10 mouse cellular contexts compared by ENCODE assay signal in genomic region chr11:75220115-75220514, GRCm38 (mm10). TPM values are rescaled to one million over a fixed set of nuclear protein-coding genes. Genes with fewer than 3 reads are reported as not detected.
A peak's percentile ranks its signal among the peaks of the same experiment; 100 is the strongest.
DNase-seq lines count a peak whose midpoint lies in the region; ATAC-seq and TF ChIP-seq lines count a peak whose summit lies in the region.
"Had no signal": no experiment of that assay in that cellular context is flagged by ENCODE, and none has a peak within 500 bp of the region (broad histone marks: within the 10 kb centered on the region; RNA-seq: fewer than 3 reads in every experiment).

No protein-coding gene starts in this region.

- no peaks in the 10 kb centered on the region for H3K9me3 ChIP-seq in stomach, embryonic 16.5 days (replicated peaks; ENCODE audit: control insufficient read depth, low read length)
- H3K9me3 ChIP-seq: embryonic facial prominence, embryonic 12.5 days had no signal

- 0 out of 2 replicates have a peak overlapping the region, but pooled peaks have one; percentile 10 for H3K4me2 ChIP-seq in stomach, embryonic 16.5 days (ENCODE audit: low read depth, low read length)
- H3K4me2 ChIP-seq: embryonic facial prominence, embryonic 12.5 days had no signal

- DNase-seq in heart, adult 2 months = peak; percentile 48
- no peak for DNase-seq in heart, postnatal 25 days (ENCODE audit: low spot score)
- peak; percentile 59 for DNase-seq in right cerebral cortex, adult 18-20 months
- DNase-seq in right cerebral cortex, postnatal 36 days (ENCODE audit: low spot score in 2 of 2) = no peak
- peak; percentile 58 to 69 for DNase-seq in heart, postnatal 14 days

- intact Hi-C loops in heart, adult 2 months (cut with DNase I) = no loop called here
- intact Hi-C loops in heart, postnatal 25 days (cut with DNase I) = no loop called here
- intact Hi-C loops in heart, postnatal 14 days (cut with DNase I) = no loop called here

- H3K4me3 ChIP-seq in heart, adult 2 months = no peak overlapping the region
- no peak overlapping the region for H3K4me3 ChIP-seq in stomach, embryonic 16.5 days (replicated peaks; ENCODE audit: low read length)
- H3K4me3 ChIP-seq: embryonic facial prominence, embryonic 12.5 days had no signal

- no peaks in the 10 kb centered on the region for H3K4me1 ChIP-seq in heart, adult 2 months (ENCODE audit: control insufficient read depth, insufficient read depth, low read length)
- peaks cover 15% of the 10 kb centered on the region for H3K4me1 ChIP-seq in stomach, embryonic 16.5 days (ENCODE audit: control insufficient read depth, insufficient read depth, low read length)

- ATAC-seq in stomach, embryonic 16.5 days (ENCODE audit: insufficient read depth, low FRiP score) = no peak; the same call in 1 of the 2 replicates
- no peak for ATAC-seq in monocyte, adult 5-6 weeks (replicated peaks; ENCODE audit: insufficient number of reproducible peaks, low FRiP score, low TSS enrichment, poor library complexity, severe bottlenecking)
- ATAC-seq in activated CD4-positive, CD25-positive, alpha-beta regulatory T cell, adult 4 months = no peak
- ATAC-seq: Patski had no signal

- WGBS in heart, adult 2 months = 30% methylated on average over 9 of the region's 9 CpGs
- 22% methylated on average over 9 of the region's 9 CpGs for WGBS in stomach, embryonic 16.5 days

- no peak for TF ChIP-seq CTCF in heart, adult 2 months (IDR thresholded peaks at IDR 0.05)

- H3K9ac ChIP-seq in heart, adult 2 months (ENCODE audit: low read depth, low read length) = no peak overlapping the region
- H3K9ac ChIP-seq in stomach, embryonic 16.5 days (ENCODE audit: low read length) = no peak overlapping the region
- H3K9ac ChIP-seq: embryonic facial prominence, embryonic 12.5 days had no signal

- no peak for TF ChIP-seq EP300 in heart, adult 2 months (IDR thresholded peaks at IDR 0.05; ENCODE audit: insufficient read depth, low read depth, low read length)

- no peaks in the 10 kb centered on the region for H3K79me2 ChIP-seq in heart, adult 2 months (replicated peaks; ENCODE audit: control insufficient read depth, insufficient read depth, low read length)

- TF ChIP-seq POLR2A in heart, adult 2 months (IDR thresholded peaks at IDR 0.05; ENCODE audit: insufficient read depth, low read depth, low read length) = no peak

- H3K27me3 ChIP-seq in heart, adult 2 months (ENCODE audit: control insufficient read depth, insufficient read depth, low read length) = no peaks in the 10 kb centered on the region
- H3K27me3 ChIP-seq in stomach, embryonic 16.5 days (ENCODE audit: control insufficient read depth, insufficient read depth, low read length) = no peaks in the 10 kb centered on the region
- H3K27me3 ChIP-seq: Patski had no signal

- H3K27ac ChIP-seq in heart, adult 2 months = no peak overlapping the region
- H3K27ac ChIP-seq in stomach, embryonic 16.5 days (ENCODE audit: low read length) = peak overlapping the region; percentile 29; the same call in 1 of the 2 replicates
- H3K27ac ChIP-seq: embryonic facial prominence, embryonic 12.5 days had no signal

- no peaks in the 10 kb centered on the region for H3K36me3 ChIP-seq in heart, adult 2 months (ENCODE audit: control insufficient read depth, insufficient read depth, low read length)
- no peaks in the 10 kb centered on the region for H3K36me3 ChIP-seq in stomach, embryonic 16.5 days (ENCODE audit: control insufficient read depth, insufficient read depth, low read length)
- H3K36me3 ChIP-seq: embryonic facial prominence, embryonic 12.5 days had no signal

RNA-seq across cellular contexts. Expression of gene Rtn4rl1, which starts 26.5 kb away (rescaled TPM):
- total RNA-seq in heart, adult 2 months (2021) = 1 to 10 TPM; 8.4 to 9.4 TPM
- polyA plus RNA-seq in heart, adult 2 months (2012; rRNA removed) = 7.5 and 10.4 TPM in 2 replicates
- 1 to 10 TPM; 9.7 to 9.8 TPM for total RNA-seq in heart, postnatal 25 days (2021)
- 10 to 100 TPM; 10.6 to 13.2 TPM for total RNA-seq in heart, postnatal 14 days (2021)
- polyA plus RNA-seq in stomach, embryonic 16.5 days (2015; fragmentation: Nextera tagmentation; extraction: Ambion mirVana) = 1.3 and 1.4 TPM in 2 replicates
- 1.5 to 3.6 TPM (median 2.2 TPM) in 3 replicates for total RNA-seq in monocyte, adult 5-6 weeks (2017)
- polyA plus RNA-seq in activated CD4-positive, CD25-positive, alpha-beta regulatory T cell, adult 4 months (2017; shearing (Covaris generic)) = 1 to 10 TPM; 1.6 to 1.8 TPM

RNA-seq across cellular contexts. Expression of gene Dph1, which starts 29.1 kb away (rescaled TPM):
- total RNA-seq in heart, adult 2 months (2021) = 10 to 100 TPM in 1 of 2 experiments, 1 to 10 TPM in 1; 8.5 to 11.6 TPM
- 21.7 and 32.9 TPM in 2 replicates for polyA plus RNA-seq in heart, adult 2 months (2012; rRNA removed)
- total RNA-seq in heart, postnatal 25 days (2021) = 1 to 10 TPM; 7.4 to 9.0 TPM
- 1 to 10 TPM; 9.9 TPM for total RNA-seq in heart, postnatal 14 days (2021)
- 20.6 and 20.7 TPM in 2 replicates for polyA plus RNA-seq in stomach, embryonic 16.5 days (2015; fragmentation: Nextera tagmentation; extraction: Ambion mirVana)
- total RNA-seq in monocyte, adult 5-6 weeks (2017) = 3.0 to 22.9 TPM (median 3.2 TPM) in 3 replicates
- 1 to 10 TPM; 8.3 to 9.6 TPM for polyA plus RNA-seq in activated CD4-positive, CD25-positive, alpha-beta regulatory T cell, adult 4 months (2017; shearing (Covaris generic))

RNA-seq across cellular contexts. Expression of gene Ovca2, which starts 41.5 kb away (rescaled TPM):
- total RNA-seq in heart, adult 2 months (2021) = 1 to 10 TPM; 5.7 to 6.1 TPM
- 11.1 and 16.7 TPM in 2 replicates for polyA plus RNA-seq in heart, adult 2 months (2012; rRNA removed)
- total RNA-seq in heart, postnatal 25 days (2021) = 1 to 10 TPM; 6.0 to 6.1 TPM
- 1 to 10 TPM; 7.1 TPM for total RNA-seq in heart, postnatal 14 days (2021)
- polyA plus RNA-seq in stomach, embryonic 16.5 days (2015; fragmentation: Nextera tagmentation; extraction: Ambion mirVana) = 19.4 and 23.2 TPM in 2 replicates
- 8.5 to 15.8 TPM (median 9.5 TPM) in 3 replicates for total RNA-seq in monocyte, adult 5-6 weeks (2017)
- 10 to 100 TPM; 28.4 to 32.8 TPM for polyA plus RNA-seq in activated CD4-positive, CD25-positive, alpha-beta regulatory T cell, adult 4 months (2017; shearing (Covaris generic))

RNA-seq across cellular contexts. Expression of gene Hic1, which starts 50.8 kb away (rescaled TPM):
- 10 to 100 TPM; 12.6 to 13.6 TPM for total RNA-seq in heart, adult 2 months (2021)
- 15.5 and 19.6 TPM in 2 replicates for polyA plus RNA-seq in heart, adult 2 months (2012; rRNA removed)
- total RNA-seq in heart, postnatal 25 days (2021) = 10 to 100 TPM; 15.3 to 19.2 TPM
- total RNA-seq in heart, postnatal 14 days (2021) = 10 to 100 TPM; 22.7 to 26.3 TPM
- 5.1 and 5.9 TPM in 2 replicates for polyA plus RNA-seq in stomach, embryonic 16.5 days (2015; fragmentation: Nextera tagmentation; extraction: Ambion mirVana)
- 0.11 to 0.95 TPM (median 0.78 TPM) in 3 replicates for total RNA-seq in monocyte, adult 5-6 weeks (2017)
- polyA plus RNA-seq in activated CD4-positive, CD25-positive, alpha-beta regulatory T cell, adult 4 months (2017; shearing (Covaris generic)) = under 1 TPM in 1 of 2 experiments, not detected in 1; 0.38 TPM

Comparison
In these comparisons a context has a peak if more than half of its experiments do, and no peak if none do; other contexts are left out.
1. DNase-seq: peak in heart, adult 2 months (2 of 2), right cerebral cortex, adult 18-20 months (single experiment) and heart, postnatal 14 days (2 of 2); none in heart, postnatal 25 days (single experiment) and right cerebral cortex, postnatal 36 days (0 of 2).